Comparison of ENCODE assay signal across 11 mouse cellular contexts in the genomic region with DNA sequence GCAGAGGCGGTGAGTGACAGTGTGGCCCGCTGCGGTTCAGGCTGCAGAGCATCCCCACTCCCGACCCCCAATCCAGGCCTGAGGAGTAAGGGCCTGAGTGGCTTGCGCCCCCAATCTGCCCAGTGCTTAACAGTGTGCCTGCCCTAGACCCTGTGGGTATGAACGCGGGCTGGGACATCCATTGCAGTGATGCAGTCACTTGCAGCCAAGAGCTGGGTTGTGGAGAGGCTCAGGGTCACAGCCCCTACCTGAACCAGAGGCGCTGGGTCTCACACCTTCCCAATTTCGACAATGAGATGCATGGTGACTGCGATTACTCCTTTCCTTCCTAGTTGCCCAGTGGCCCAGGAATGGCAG. TPM values are rescaled to one million over a fixed set of nuclear protein-coding genes. Genes with fewer than 3 reads are reported as not detected.
A peak's percentile ranks its signal among the peaks of the same experiment; 100 is the strongest.
DNase-seq lines count a peak whose midpoint lies in the region; ATAC-seq lines count a peak whose summit lies in the region.
"Had no signal": no experiment of that assay in that cellular context is flagged by ENCODE, and none has a peak within 500 bp of the region (broad histone marks: within the 10 kb centered on the region; RNA-seq: fewer than 3 reads in every experiment).

No protein-coding gene starts in this region.

- WGBS in kidney, embryonic 14.5 days, result 3% methylated on average over 10 of the region's 10 CpGs
- 4% methylated on average over 10 of the region's 10 CpGs for WGBS in hindbrain, embryonic 12.5 days
- 5% methylated on average over 10 of the region's 10 CpGs for WGBS in midbrain, embryonic 12.5 days

- H3K4me2 ChIP-seq in kidney, embryonic 14.5 days (replicated peaks; ENCODE audit: low read depth, low read length), result peak overlapping the region; percentile 86
- H3K4me2 ChIP-seq in hindbrain, embryonic 12.5 days (replicated peaks), result peak overlapping the region; percentile 64
- peak overlapping the region; percentile 86 for H3K4me2 ChIP-seq in midbrain, embryonic 12.5 days (replicated peaks)

- H3K4me3 ChIP-seq in kidney, embryonic 14.5 days (ENCODE audit: low read length), result peak overlapping the region; percentile 45
- H3K4me3 ChIP-seq in hindbrain, embryonic 12.5 days, result peak overlapping the region; percentile 44
- peak overlapping the region; percentile 54 for H3K4me3 ChIP-seq in midbrain, embryonic 12.5 days

- no peaks in the 10 kb centered on the region for H3K36me3 ChIP-seq in kidney, embryonic 14.5 days (ENCODE audit: control insufficient read depth, insufficient read depth, low read length)
- no peaks in the 10 kb centered on the region for H3K36me3 ChIP-seq in hindbrain, embryonic 12.5 days
- no peaks in the 10 kb centered on the region for H3K36me3 ChIP-seq in midbrain, embryonic 12.5 days

- no peaks in the 10 kb centered on the region for H3K9me3 ChIP-seq in kidney, embryonic 14.5 days (ENCODE audit: control insufficient read depth, low read length)
- no peaks in the 10 kb centered on the region for H3K9me3 ChIP-seq in hindbrain, embryonic 12.5 days (replicated peaks)
- no peaks in the 10 kb centered on the region for H3K9me3 ChIP-seq in midbrain, embryonic 12.5 days

- DNase-seq in kidney, postnatal 10 days, result no peak
- DNase-seq in embryo, embryonic 9.5 days (ENCODE audit: extremely low spot score), result no peak
- DNase-seq in kidney, adult 9 months, result no peak
- DNase-seq: kidney, adult 18-20 months had no signal

- no peak overlapping the region for H3K27ac ChIP-seq in kidney, embryonic 14.5 days (ENCODE audit: low read depth, low read length)
- H3K27ac ChIP-seq in hindbrain, embryonic 12.5 days, result no peak overlapping the region
- H3K27ac ChIP-seq in midbrain, embryonic 12.5 days (replicated peaks), result no peak overlapping the region

- H3K4me1 ChIP-seq in kidney, embryonic 14.5 days (ENCODE audit: control insufficient read depth, insufficient read depth, low read length), result no peaks in the 10 kb centered on the region
- H3K4me1 ChIP-seq in hindbrain, embryonic 12.5 days, result peaks cover 7% of the 10 kb centered on the region
- peaks cover 9% of the 10 kb centered on the region; the same call in 1 of the 2 replicates for H3K4me1 ChIP-seq in midbrain, embryonic 12.5 days

- peaks cover 24% of the 10 kb centered on the region for H3K27me3 ChIP-seq in kidney, embryonic 14.5 days (ENCODE audit: control insufficient read depth, insufficient read depth, low read length)
- H3K27me3 ChIP-seq in hindbrain, embryonic 12.5 days, result peaks cover 14% of the 10 kb centered on the region
- peaks cover 33% of the 10 kb centered on the region for H3K27me3 ChIP-seq in midbrain, embryonic 12.5 days

- H3K9ac ChIP-seq in kidney, embryonic 14.5 days (ENCODE audit: low read depth, low read length), result peak overlapping the region; percentile 23; the same call in 1 of the 2 replicates
- H3K9ac ChIP-seq in hindbrain, embryonic 12.5 days, result peak overlapping the region; percentile 54
- H3K9ac ChIP-seq in midbrain, embryonic 12.5 days (replicated peaks), result peak overlapping the region; percentile 65

- ATAC-seq in kidney, embryonic 14.5 days (ENCODE audit: low FRiP score, low TSS enrichment), result peak; percentile 77; the same call in 1 of the 2 replicates
- ATAC-seq in common myeloid progenitor, adult 5-6 weeks (replicated peaks; ENCODE audit: low read depth, poor library complexity, severe bottlenecking), result 0 out of 2 replicates have a peak, but pooled peaks have one; percentile 9
- peak; percentile 76 for ATAC-seq in hindbrain, embryonic 12.5 days (ENCODE audit: low FRiP score)
- ATAC-seq in midbrain, embryonic 12.5 days (ENCODE audit: low FRiP score, low read depth), result peak; percentile 84
- ATAC-seq in erythroblast, adult 5-6 weeks (replicated peaks; ENCODE audit: low FRiP score, poor library complexity, severe bottlenecking), result no peak

RNA-seq across cellular contexts. Expression of gene Ripply2, which starts 0.6 kb away (rescaled TPM):
- 2.1 TPM in 2 replicates for polyA plus RNA-seq in kidney, embryonic 14.5 days (2014; fragmentation: Nextera tagmentation; extraction: Ambion mirVana)
- total RNA-seq in common myeloid progenitor, adult 5-6 weeks (2017), result not detected in 2 replicates
- 2.2 and 2.7 TPM in 2 replicates for polyA plus RNA-seq in hindbrain, embryonic 12.5 days (2016; fragmentation: Nextera tagmentation; extraction: Ambion mirVana)
- 2.2 and 2.6 TPM in 2 replicates for polyA plus RNA-seq in midbrain, embryonic 12.5 days (2016; fragmentation: Nextera tagmentation; extraction: Ambion mirVana)
- total RNA-seq in erythroblast, adult 5-6 weeks (2015; ENCODE audit: low replicate concordance), result not detected in 2 replicates
- not detected in 2 replicates for total RNA-seq in erythroblast, adult 5-6 weeks (2017; ENCODE audit: low replicate concordance)
- total RNA-seq: MEL; neutrophil, adult 5-6 weeks had no signal

RNA-seq across cellular contexts. Expression of gene Cyb5r4, which starts 5.9 kb away (rescaled TPM):
- 64.1 and 70.3 TPM in 2 replicates for polyA plus RNA-seq in kidney, embryonic 14.5 days (2014; fragmentation: Nextera tagmentation; extraction: Ambion mirVana)
- total RNA-seq in common myeloid progenitor, adult 5-6 weeks (2017), result 74.2 and 111 TPM in 2 replicates
- polyA plus RNA-seq in hindbrain, embryonic 12.5 days (2016; fragmentation: Nextera tagmentation; extraction: Ambion mirVana), result 101 and 102 TPM in 2 replicates
- 104 and 109 TPM in 2 replicates for polyA plus RNA-seq in midbrain, embryonic 12.5 days (2016; fragmentation: Nextera tagmentation; extraction: Ambion mirVana)
- total RNA-seq in erythroblast, adult 5-6 weeks (2015; ENCODE audit: low replicate concordance), result 71.3 and 80.7 TPM in 2 replicates
- 34.8 and 55.5 TPM in 2 replicates for total RNA-seq in erythroblast, adult 5-6 weeks (2017; ENCODE audit: low replicate concordance)
